10 mouse cellular contexts compared by ENCODE assay signal in genomic region chr1:74309767-74310166, GRCm38 (mm10). TPM values are rescaled to one million over a fixed set of nuclear protein-coding genes. Genes with fewer than 3 reads are reported as not detected.
A peak's percentile ranks its signal among the peaks of the same experiment; 100 is the strongest.
DNase-seq lines count a peak whose midpoint lies in the region; ATAC-seq lines count a peak whose summit lies in the region.
"Had no signal": no experiment of that assay in that cellular context is flagged by ENCODE, and none has a peak within 500 bp of the region (broad histone marks: within the 10 kb centered on the region; RNA-seq: fewer than 3 reads in every experiment).

No protein-coding gene starts in this region.

- 24% methylated on average over 3 of the region's 3 CpGs for WGBS in kidney, embryonic 14.5 days
- 17% methylated on average over 3 of the region's 3 CpGs for WGBS in heart, embryonic 16.5 days
- 31% methylated on average over 3 of the region's 3 CpGs for WGBS in stomach, embryonic 14.5 days
- 57% methylated on average over 3 of the region's 3 CpGs for WGBS in forebrain, embryonic 10.5 days

- H3K27me3 ChIP-seq in kidney, embryonic 14.5 days (ENCODE audit: control insufficient read depth, insufficient read depth, low read length), result no peaks in the 10 kb centered on the region
- H3K27me3 ChIP-seq in heart, embryonic 16.5 days (ENCODE audit: control insufficient read depth, insufficient read depth, low read length), result no peaks in the 10 kb centered on the region
- no peaks in the 10 kb centered on the region for H3K27me3 ChIP-seq in stomach, embryonic 14.5 days (ENCODE audit: control insufficient read depth, insufficient read depth, low read length)
- H3K27me3 ChIP-seq in forebrain, embryonic 10.5 days (ENCODE audit: poor library complexity, severe bottlenecking), result peaks cover 8% of the 10 kb centered on the region; the same call in 1 of the 2 replicates

- peak; percentile 44 to 66 for DNase-seq in kidney, postnatal 4 days
- DNase-seq in forebrain, embryonic 10.5 days (ENCODE audit: extremely low spot score, low spot score), result no peak
- DNase-seq in urinary bladder, postnatal 14 days (ENCODE audit: low spot score), result no peak
- DNase-seq: cerebellum, postnatal 25 days had no signal

- no peaks in the 10 kb centered on the region for H3K36me3 ChIP-seq in kidney, embryonic 14.5 days (ENCODE audit: control insufficient read depth, insufficient read depth, low read length)
- H3K36me3 ChIP-seq in heart, embryonic 16.5 days (ENCODE audit: control insufficient read depth, insufficient read depth), result no peaks in the 10 kb centered on the region
- H3K36me3 ChIP-seq in stomach, embryonic 14.5 days (ENCODE audit: control insufficient read depth, insufficient read depth, low read length), result no peaks in the 10 kb centered on the region
- H3K36me3 ChIP-seq in forebrain, embryonic 10.5 days (replicated peaks), result no peaks in the 10 kb centered on the region
- H3K36me3 ChIP-seq: G1E; hindbrain, embryonic 13.5 days had no signal

- H3K9ac ChIP-seq in kidney, embryonic 14.5 days (ENCODE audit: low read depth, low read length), result no peak overlapping the region
- H3K9ac ChIP-seq in heart, embryonic 16.5 days (ENCODE audit: low read length), result no peak overlapping the region
- no peak overlapping the region for H3K9ac ChIP-seq in stomach, embryonic 14.5 days (replicated peaks; ENCODE audit: low read depth, low read length)
- H3K9ac ChIP-seq: hindbrain, embryonic 13.5 days had no signal

- no peaks in the 10 kb centered on the region for H3K9me3 ChIP-seq in kidney, embryonic 14.5 days (ENCODE audit: control insufficient read depth, low read length)
- no peaks in the 10 kb centered on the region for H3K9me3 ChIP-seq in heart, embryonic 16.5 days (replicated peaks; ENCODE audit: control insufficient read depth, low read length)
- H3K9me3 ChIP-seq in stomach, embryonic 14.5 days (ENCODE audit: control insufficient read depth, low read depth, low read length), result no peaks in the 10 kb centered on the region
- H3K9me3 ChIP-seq in forebrain, embryonic 10.5 days, result no peaks in the 10 kb centered on the region
- H3K9me3 ChIP-seq: G1E; hindbrain, embryonic 13.5 days had no signal

- ATAC-seq in kidney, embryonic 14.5 days (ENCODE audit: low FRiP score, low TSS enrichment), result no peak
- ATAC-seq in heart, embryonic 16.5 days (replicated peaks; ENCODE audit: extremely low read depth, insufficient read depth, low FRiP score), result 0 out of 2 replicates have a peak, but pooled peaks have one; percentile 34
- no peak for ATAC-seq in stomach, embryonic 14.5 days (ENCODE audit: insufficient number of reproducible peaks, insufficient read depth, low FRiP score, low read depth)

- no peak overlapping the region for H3K4me2 ChIP-seq in kidney, embryonic 14.5 days (replicated peaks; ENCODE audit: low read depth, low read length)
- H3K4me2 ChIP-seq in heart, embryonic 16.5 days (ENCODE audit: low read depth, low read length), result no peak overlapping the region
- H3K4me2 ChIP-seq in stomach, embryonic 14.5 days (replicated peaks; ENCODE audit: low read depth, low read length), result no peak overlapping the region
- H3K4me2 ChIP-seq: hindbrain, embryonic 13.5 days had no signal

- H3K4me3 ChIP-seq in kidney, embryonic 14.5 days (ENCODE audit: low read length), result no peak overlapping the region
- H3K4me3 ChIP-seq in brown adipose tissue, adult 24 weeks (ENCODE audit: insufficient read depth, low read depth, low read length), result no peak overlapping the region
- H3K4me3 ChIP-seq in heart, embryonic 16.5 days (ENCODE audit: low read length), result no peak overlapping the region
- no peak overlapping the region for H3K4me3 ChIP-seq in stomach, embryonic 14.5 days (ENCODE audit: low read depth, low read length)
- H3K4me3 ChIP-seq in forebrain, embryonic 10.5 days, result no peak overlapping the region
- H3K4me3 ChIP-seq: hindbrain, embryonic 13.5 days had no signal

- H3K4me1 ChIP-seq in kidney, embryonic 14.5 days (ENCODE audit: control insufficient read depth, insufficient read depth, low read length), result no peaks in the 10 kb centered on the region
- H3K4me1 ChIP-seq in brown adipose tissue, adult 24 weeks (ENCODE audit: control insufficient read depth, insufficient read depth, insufficient read length, low read length), result peaks cover 4% of the 10 kb centered on the region; the same call in 1 of the 2 replicates
- peaks cover 27% of the 10 kb centered on the region for H3K4me1 ChIP-seq in heart, embryonic 16.5 days (ENCODE audit: control insufficient read depth, insufficient read depth, low read length)
- H3K4me1 ChIP-seq in stomach, embryonic 14.5 days (ENCODE audit: control insufficient read depth, insufficient read depth, low read length), result peaks cover 6% of the 10 kb centered on the region; the same call in 1 of the 2 replicates
- 0 out of 2 replicates have a peak, but pooled peaks cover 4% of the 10 kb centered on the region for H3K4me1 ChIP-seq in forebrain, embryonic 10.5 days
- H3K4me1 ChIP-seq: hindbrain, embryonic 13.5 days had no signal

- no peak overlapping the region for H3K27ac ChIP-seq in kidney, embryonic 14.5 days (ENCODE audit: low read depth, low read length)
- peak overlapping the region; percentile 88 for H3K27ac ChIP-seq in brown adipose tissue, adult 24 weeks (replicated peaks; ENCODE audit: low read depth, low read length)
- H3K27ac ChIP-seq in heart, embryonic 16.5 days (ENCODE audit: low read length), result peak overlapping the region; percentile 51
- H3K27ac ChIP-seq in stomach, embryonic 14.5 days (ENCODE audit: low read length), result peak overlapping the region; percentile 48; the same call in 1 of the 2 replicates
- H3K27ac ChIP-seq in forebrain, embryonic 10.5 days, result no peak overlapping the region
- H3K27ac ChIP-seq: hindbrain, embryonic 13.5 days had no signal

RNA-seq across cellular contexts. Expression of gene Tmbim1, which starts 4.3 kb away (rescaled TPM):
- 16.3 and 18.1 TPM in 2 replicates for polyA plus RNA-seq in kidney, embryonic 14.5 days (2014; fragmentation: Nextera tagmentation; extraction: Ambion mirVana)
- 34.6 and 41.7 TPM in 2 replicates for polyA plus RNA-seq in brown adipose tissue, adult 24 weeks (2012; ENCODE audit: insufficient read depth, insufficient read length, missing spikeins)
- polyA plus RNA-seq in heart, embryonic 16.5 days (2015; fragmentation: Nextera tagmentation; extraction: Ambion mirVana), result 51.2 and 51.4 TPM in 2 replicates
- 50.1 and 53.9 TPM in 2 replicates for polyA plus RNA-seq in stomach, embryonic 14.5 days (2014; fragmentation: Nextera tagmentation; extraction: Ambion mirVana)
- 8.1 and 8.3 TPM in 2 replicates for polyA plus RNA-seq in forebrain, embryonic 10.5 days (2016; fragmentation: Nextera tagmentation; extraction: Ambion mirVana)

RNA-seq across cellular contexts. Expression of gene Pnkd, which starts 25.0 kb away (rescaled TPM):
- polyA plus RNA-seq in kidney, embryonic 14.5 days (2014; fragmentation: Nextera tagmentation; extraction: Ambion mirVana), result 126 and 154 TPM in 2 replicates
- 117 and 146 TPM in 2 replicates for polyA plus RNA-seq in brown adipose tissue, adult 24 weeks (2012; ENCODE audit: insufficient read depth, insufficient read length, missing spikeins)
- 314 and 324 TPM in 2 replicates for polyA plus RNA-seq in heart, embryonic 16.5 days (2015; fragmentation: Nextera tagmentation; extraction: Ambion mirVana)
- 122 and 132 TPM in 2 replicates for polyA plus RNA-seq in stomach, embryonic 14.5 days (2014; fragmentation: Nextera tagmentation; extraction: Ambion mirVana)
- polyA plus RNA-seq in forebrain, embryonic 10.5 days (2016; fragmentation: Nextera tagmentation; extraction: Ambion mirVana), result 99.7 and 101 TPM in 2 replicates

RNA-seq across cellular contexts. Expression of gene Aamp, which starts 25.2 kb away (rescaled TPM):
- polyA plus RNA-seq in kidney, embryonic 14.5 days (2014; fragmentation: Nextera tagmentation; extraction: Ambion mirVana), result 249 and 258 TPM in 2 replicates
- polyA plus RNA-seq in brown adipose tissue, adult 24 weeks (2012; ENCODE audit: insufficient read depth, insufficient read length, missing spikeins), result 66.7 and 77.7 TPM in 2 replicates
- 214 and 223 TPM in 2 replicates for polyA plus RNA-seq in heart, embryonic 16.5 days (2015; fragmentation: Nextera tagmentation; extraction: Ambion mirVana)
- 240 and 261 TPM in 2 replicates for polyA plus RNA-seq in stomach, embryonic 14.5 days (2014; fragmentation: Nextera tagmentation; extraction: Ambion mirVana)
- 245 and 246 TPM in 2 replicates for polyA plus RNA-seq in forebrain, embryonic 10.5 days (2016; fragmentation: Nextera tagmentation; extraction: Ambion mirVana)

RNA-seq across cellular contexts. Expression of gene Gpbar1, which starts 31.4 kb away (rescaled TPM):
- 2.5 and 3.2 TPM in 2 replicates for polyA plus RNA-seq in kidney, embryonic 14.5 days (2014; fragmentation: Nextera tagmentation; extraction: Ambion mirVana)
- not detected in 2 replicates for polyA plus RNA-seq in brown adipose tissue, adult 24 weeks (2012; ENCODE audit: insufficient read depth, insufficient read length, missing spikeins)
- 0.22 and 0.30 TPM in 2 replicates for polyA plus RNA-seq in heart, embryonic 16.5 days (2015; fragmentation: Nextera tagmentation; extraction: Ambion mirVana)
- 3.5 and 4.1 TPM in 2 replicates for polyA plus RNA-seq in stomach, embryonic 14.5 days (2014; fragmentation: Nextera tagmentation; extraction: Ambion mirVana)
- polyA plus RNA-seq in forebrain, embryonic 10.5 days (2016; fragmentation: Nextera tagmentation; extraction: Ambion mirVana), result 0.14 and 0.33 TPM in 2 replicates
- polyA plus RNA-seq: G1E had no signal

RNA-seq across cellular contexts. Expression of gene Catip, which starts 52.1 kb away (rescaled TPM):
- 0.44 and 0.79 TPM in 2 replicates for polyA plus RNA-seq in kidney, embryonic 14.5 days (2014; fragmentation: Nextera tagmentation; extraction: Ambion mirVana)
- not detected in 2 replicates for polyA plus RNA-seq in brown adipose tissue, adult 24 weeks (2012; ENCODE audit: insufficient read depth, insufficient read length, missing spikeins)
- 0.62 and 1.1 TPM in 2 replicates for polyA plus RNA-seq in heart, embryonic 16.5 days (2015; fragmentation: Nextera tagmentation; extraction: Ambion mirVana)
- polyA plus RNA-seq in stomach, embryonic 14.5 days (2014; fragmentation: Nextera tagmentation; extraction: Ambion mirVana), result 0.69 and 0.81 TPM in 2 replicates
- polyA plus RNA-seq in forebrain, embryonic 10.5 days (2016; fragmentation: Nextera tagmentation; extraction: Ambion mirVana), result 0.12 and 0.34 TPM in 2 replicates
- polyA plus RNA-seq: G1E had no signal

Comparison
In these comparisons a context has a peak if more than half of its experiments do, and no peak if none do; other contexts are left out.
1. DNase-seq: peak in kidney, postnatal 4 days (2 of 2); none in forebrain, embryonic 10.5 days (single experiment) and urinary bladder, postnatal 14 days (single experiment).
2. H3K27ac ChIP-seq: peak in brown adipose tissue, adult 24 weeks (single experiment), heart, embryonic 16.5 days (single experiment) and stomach, embryonic 14.5 days (single experiment); none in kidney, embryonic 14.5 days (single experiment) and forebrain, embryonic 10.5 days (single experiment).